Mouse (Mus musculus): Measurements from ENCODE around the gene Piwil4. TPM values are rescaled to one million over a fixed set of nuclear protein-coding genes. Genes with fewer than 3 reads are reported as not detected.
"Not testable (repeated sequence)": the region's sequence is repeated elsewhere in the genome, so short reads cannot be mapped to it uniquely, and the experiment has no call there.

The Piwil4 gene
- total RNA-seq, 2 experiments from 2014 or later: 0.23 TPM; not detected in 1

DNA sequence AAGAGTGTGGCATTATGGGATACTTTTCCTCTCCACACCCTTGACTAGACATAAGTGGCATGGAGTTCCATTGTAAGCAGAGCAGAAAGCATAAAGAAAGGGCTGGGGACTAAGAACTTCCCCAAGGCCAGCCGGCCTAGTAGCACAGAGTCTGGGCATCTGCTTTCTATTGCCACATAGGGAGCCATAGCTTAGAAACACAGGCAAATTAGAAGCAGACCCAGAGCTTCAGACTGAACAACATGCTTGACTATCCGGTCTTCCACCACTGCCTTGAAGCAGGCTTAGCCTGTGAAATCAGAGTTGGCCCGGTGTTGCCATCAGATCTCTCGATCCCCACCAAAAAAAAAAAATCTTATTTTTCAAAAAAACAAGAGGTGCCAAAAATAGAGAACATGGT lies 67.4 kb downstream of the Piwil4 start:
- DNase-seq (ENCODE audit: low spot score in 2 of 2): no peak

DNA sequence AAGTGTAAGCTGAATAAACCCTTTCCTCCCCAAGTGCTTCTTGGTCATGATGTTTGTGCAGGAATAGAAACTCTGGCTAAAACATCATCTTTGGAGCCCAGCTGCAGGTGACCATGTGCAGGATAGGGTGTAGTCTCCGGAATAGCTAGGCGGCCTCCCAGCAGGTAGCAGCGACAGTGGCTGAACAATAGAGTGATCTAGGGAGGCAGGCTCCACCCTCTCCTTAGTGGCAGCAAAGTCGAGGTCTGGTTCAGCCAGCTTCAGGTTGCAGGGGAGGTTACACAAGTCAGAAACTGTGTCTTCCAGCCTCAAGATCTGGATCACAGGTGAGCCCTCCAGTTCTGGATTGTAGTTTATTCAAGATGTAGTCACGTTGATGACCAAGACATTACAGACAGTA lies 68.6 kb downstream of the Piwil4 start:
- not testable (repeated sequence) for DNase-seq (ENCODE audit: low spot score in 2 of 2)

DNA sequence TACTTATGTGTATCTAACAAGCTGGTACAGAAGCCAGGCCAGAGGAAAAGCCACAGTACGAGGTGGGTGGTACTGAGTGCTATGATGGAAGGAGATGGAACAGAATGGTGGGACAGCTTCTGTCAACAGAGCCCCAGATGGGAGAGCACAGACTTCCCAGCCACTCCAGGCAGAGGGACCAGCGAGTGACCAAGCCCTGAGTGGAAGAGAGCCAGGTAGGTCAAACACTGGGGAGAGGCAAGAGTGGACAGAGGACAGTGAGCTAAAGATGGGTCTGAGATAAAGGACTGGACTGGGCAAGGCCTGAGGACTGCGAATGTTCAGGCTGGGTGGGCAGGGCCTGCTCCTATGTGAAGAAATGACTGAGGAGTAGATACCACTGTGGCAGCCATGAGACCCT lies 72.2 kb downstream of the Piwil4 start:
- no peak for DNase-seq (ENCODE audit: low spot score in 2 of 2)

DNA sequence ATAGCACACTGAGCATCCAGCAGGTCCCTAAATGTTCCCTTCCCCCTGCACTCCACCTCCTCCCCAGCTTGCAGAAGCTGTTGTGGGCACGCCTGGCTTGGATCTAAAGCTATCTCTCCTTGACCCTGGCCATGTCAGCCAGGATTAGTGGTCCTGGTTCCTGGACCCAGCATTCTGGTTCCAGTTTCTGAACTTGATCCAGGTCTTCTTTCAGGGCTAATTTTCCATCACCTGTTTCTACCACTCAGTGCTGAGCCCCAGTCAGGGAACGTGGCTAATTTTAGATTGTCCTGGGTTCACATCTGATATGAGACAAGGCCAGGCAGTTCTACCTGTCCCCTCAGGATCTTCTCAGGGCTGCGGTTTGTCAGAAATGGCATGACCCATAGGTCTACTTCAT lies 74.5 kb downstream of the Piwil4 start:
- DNase-seq (ENCODE audit: low spot score in 2 of 2): no peak

DNA sequence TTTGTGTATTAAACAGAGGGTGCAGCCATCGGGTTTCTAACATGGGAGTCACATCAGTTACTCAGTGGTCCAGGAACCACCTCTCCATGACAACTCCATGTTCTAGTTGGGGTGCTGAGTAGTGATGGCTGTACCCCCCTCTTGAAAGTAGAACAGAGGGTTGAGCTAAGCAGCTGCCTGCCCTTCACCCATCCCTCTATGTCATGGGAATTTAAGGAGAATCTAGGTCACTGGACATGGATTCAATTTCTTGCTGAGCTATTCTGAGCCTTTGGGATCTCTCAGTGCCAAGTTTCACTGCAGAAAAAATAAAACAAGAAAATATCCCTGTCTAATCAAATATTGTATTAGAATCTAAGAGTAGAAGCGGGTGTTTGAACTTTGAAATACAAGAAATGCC lies 76.9 kb downstream of the Piwil4 start:
- no peak for DNase-seq (ENCODE audit: low spot score in 2 of 2)

DNA sequence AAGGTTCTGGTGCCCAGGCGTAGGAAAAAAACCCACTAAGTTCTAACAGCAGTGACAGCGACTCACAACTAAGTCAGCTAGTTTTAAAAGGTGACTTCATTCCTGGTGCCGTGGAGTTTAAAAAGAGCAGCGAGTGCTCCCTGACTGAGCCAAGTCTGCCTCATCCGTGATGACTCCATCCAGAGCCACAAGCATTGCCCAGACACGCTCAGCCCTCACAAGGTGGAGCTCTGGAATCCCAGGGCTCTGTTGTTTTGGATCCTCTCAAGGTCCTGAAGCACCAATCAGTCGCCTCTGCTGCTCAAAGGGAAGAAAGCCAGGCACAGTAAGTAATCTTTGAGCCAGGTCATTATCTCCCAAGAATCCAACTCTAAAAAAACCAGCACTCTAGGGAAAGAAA lies 77.7 kb downstream of the Piwil4 start:
- DNase-seq (ENCODE audit: low spot score in 2 of 2): no peak

DNA sequence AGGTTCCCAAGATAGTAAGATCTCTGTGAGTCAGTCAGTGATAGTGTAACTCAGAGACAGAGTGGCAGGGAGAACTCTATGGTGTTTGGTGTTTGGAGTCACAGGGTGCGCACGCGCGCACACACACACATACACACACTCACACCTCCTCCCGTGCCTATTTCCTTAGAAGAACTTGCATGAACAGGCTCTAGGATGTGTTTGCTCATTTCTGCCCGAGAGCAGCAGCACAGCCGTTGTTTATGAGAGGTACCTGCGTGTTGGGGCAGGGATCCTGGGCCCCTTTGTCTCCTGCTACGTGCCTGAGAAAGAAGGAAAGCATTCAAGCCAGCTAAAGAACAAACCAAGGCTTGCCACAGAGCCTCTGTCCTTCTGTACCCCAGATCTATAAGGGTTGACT lies 78.4 kb downstream of the Piwil4 start:
- DNase-seq (ENCODE audit: low spot score in 2 of 2): no peak

DNA sequence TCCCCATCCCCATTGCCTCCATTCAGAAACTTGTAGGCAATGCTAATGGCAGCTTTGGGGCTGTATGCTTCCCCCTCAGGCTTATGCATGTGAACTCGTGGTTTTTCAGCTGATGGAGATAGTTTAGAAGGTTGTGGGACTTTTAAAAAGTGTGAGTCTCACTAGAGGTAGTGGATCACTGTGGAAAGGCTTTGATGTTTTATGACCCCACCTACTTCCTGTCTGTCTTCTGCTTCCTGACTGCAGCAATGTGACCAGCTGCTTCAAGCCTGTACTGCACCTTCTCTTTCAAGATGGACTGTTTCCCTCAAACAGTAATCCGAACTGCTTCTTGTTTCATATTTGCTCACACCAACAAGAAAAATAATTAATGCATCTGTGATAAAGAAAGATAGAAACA lies 82.6 kb downstream of the Piwil4 start:
- no peak for DNase-seq (ENCODE audit: low spot score in 2 of 2)

DNA sequence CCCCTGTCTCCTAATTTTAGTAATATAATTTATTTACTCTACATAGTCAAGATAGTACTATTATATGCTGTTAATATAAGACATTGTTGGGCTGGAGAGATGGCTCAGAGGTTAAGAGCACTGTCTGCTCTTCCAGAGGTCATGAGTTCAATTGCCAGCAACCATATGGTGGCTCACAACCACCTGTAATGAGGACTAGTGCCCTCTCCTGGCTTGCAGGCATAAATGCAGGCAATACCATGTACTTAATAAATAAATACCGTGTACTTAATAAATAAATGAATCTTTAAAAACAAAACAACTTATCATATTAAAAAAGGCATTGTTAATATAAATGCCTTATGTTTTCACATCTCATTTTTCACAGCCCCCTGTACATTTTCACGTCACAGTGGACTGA lies 86.5 kb downstream of the Piwil4 start:
- DNase-seq (ENCODE audit: low spot score in 2 of 2): no peak

DNA sequence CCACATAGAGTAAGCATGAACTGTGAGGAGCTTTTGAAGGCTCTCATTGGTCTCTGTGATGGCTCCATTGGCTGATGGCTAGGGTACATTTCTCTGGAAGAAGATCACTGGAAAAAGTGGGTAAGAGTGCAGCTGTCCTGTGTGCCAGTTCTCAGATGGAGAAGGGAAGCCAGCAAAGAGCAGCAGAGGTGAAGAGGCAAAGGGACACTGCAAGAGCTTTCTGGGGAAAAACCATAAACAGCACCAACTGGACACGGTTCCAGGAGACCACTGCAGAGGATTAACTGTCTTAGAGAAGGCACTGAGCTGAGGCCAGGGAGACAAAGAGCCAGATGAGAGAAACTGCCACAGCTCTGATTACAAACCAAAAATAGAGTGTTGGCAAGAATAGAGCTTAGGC lies 87.8 kb downstream of the Piwil4 start:
- no peak for DNase-seq (ENCODE audit: low spot score in 2 of 2)

DNA sequence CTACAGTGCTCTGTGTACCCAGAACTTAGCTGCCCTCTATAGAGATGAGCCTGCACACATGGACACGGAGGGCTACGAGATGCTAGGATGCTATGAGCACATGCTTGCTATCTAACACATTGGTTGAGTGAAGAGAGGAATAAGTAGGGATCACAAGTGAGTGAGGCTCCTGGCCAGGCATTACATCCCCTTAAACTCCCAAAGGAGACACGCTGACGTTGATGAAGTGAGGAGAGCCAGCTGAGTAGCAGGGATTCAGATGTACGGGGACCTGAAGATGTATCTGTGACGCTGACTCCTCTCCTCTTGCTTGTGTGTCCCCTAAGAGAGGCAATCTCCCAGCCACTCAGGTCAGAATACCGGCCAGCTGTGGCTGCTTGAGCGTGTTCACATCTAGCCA lies 92.7 kb downstream of the Piwil4 start:
- DNase-seq (ENCODE audit: low spot score in 2 of 2): no peak

DNA sequence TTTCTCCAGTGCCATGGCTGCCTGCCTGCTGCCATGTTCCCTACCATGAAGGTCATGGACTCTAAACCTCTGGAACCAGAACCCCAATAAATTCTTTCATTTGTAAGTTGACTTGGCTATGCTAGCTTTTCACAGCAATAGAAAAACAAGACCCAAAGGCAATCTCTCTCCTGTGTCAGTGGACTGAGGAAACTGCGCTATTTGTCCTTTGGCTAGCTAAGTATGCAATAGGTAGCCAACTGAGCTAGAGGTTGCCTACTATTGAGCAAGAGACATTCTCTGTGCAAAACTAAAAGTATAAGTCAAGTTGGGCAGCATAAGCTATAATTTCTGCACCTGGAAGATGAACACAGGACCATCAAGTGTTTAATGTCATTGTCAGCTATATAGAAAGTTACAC lies 93.9 kb downstream of the Piwil4 start:
- DNase-seq (ENCODE audit: low spot score in 2 of 2): no peak

Other genes with a start within 250 kb of the Piwil4 start
- gene Kdm4d, start 240.3 kb downstream of the Piwil4 start, total RNA-seq (2021): 1 to 10 TPM; 2.2 to 2.3 TPM
- 10 to 100 TPM; 76.0 to 84.4 TPM for gene Cwc15, start 240.1 kb downstream of the Piwil4 start, total RNA-seq (2021)
- 10 to 100 TPM; 16.3 to 20.0 TPM for gene Amotl1, start 95.7 kb downstream of the Piwil4 start, total RNA-seq (2021)
- gene Fut4, start 11.7 kb upstream of the Piwil4 start, total RNA-seq (2021): under 1 TPM; 0.11 to 0.34 TPM
- gene 1700012B09Rik, start 30.3 kb upstream of the Piwil4 start, total RNA-seq (2021): 1 to 10 TPM in 1 of 2 experiments, under 1 TPM in 1; 0.69 to 1.7 TPM
- 10 to 100 TPM; 11.6 to 13.6 TPM for gene Mre11a, start 43.9 kb upstream of the Piwil4 start, total RNA-seq (2021)
- gene Ankrd49, start 44.1 kb upstream of the Piwil4 start, total RNA-seq (2021): 10 to 100 TPM; 17.6 to 19.2 TPM
- gene Gpr83, start 119.5 kb upstream of the Piwil4 start, total RNA-seq (2021): 1 to 10 TPM; 7.5 to 7.7 TPM
- not detected for gene Izumo1r, start 163.2 kb upstream of the Piwil4 start, total RNA-seq (2021)